Mouse (Mus musculus): ENCODE results near the gene Slc38a7.
"Not testable (repeated sequence)": the region's sequence is repeated elsewhere in the genome, so short reads cannot be mapped to it uniquely, and the experiment has no call there.

The Slc38a7 gene

GRCm38 (mm10) chr8:95806461-95807191, 46.7 kb downstream of the Slc38a7 start:
- DNase-seq = peak in 1 of 2 experiments; percentile 14

- DNase-seq = no peak
Observed at GRCm38 (mm10) chr8:95805482-95805881, 47.9 kb downstream of the Slc38a7 start.

- no peak for DNase-seq
Observed at GRCm38 (mm10) chr8:95802231-95802630, 51.1 kb downstream of the Slc38a7 start.

- no peak for DNase-seq
Observed at GRCm38 (mm10) chr8:95801476-95802064, 51.8 kb downstream of the Slc38a7 start.

- no peak for DNase-seq
Observed at GRCm38 (mm10) chr8:95800353-95800752, 53.0 kb downstream of the Slc38a7 start.

- no peak for DNase-seq
Observed at GRCm38 (mm10) chr8:95799891-95800290, 53.4 kb downstream of the Slc38a7 start.

- DNase-seq = no peak
Observed at GRCm38 (mm10) chr8:95799117-95799516, 54.2 kb downstream of the Slc38a7 start.

GRCm38 (mm10) chr8:95795333-95796061, 57.8 kb downstream of the Slc38a7 start:
- DNase-seq = not testable (repeated sequence)

Data from kidney, adult 8-10 months (tissue).